In the genomic region with DNA sequence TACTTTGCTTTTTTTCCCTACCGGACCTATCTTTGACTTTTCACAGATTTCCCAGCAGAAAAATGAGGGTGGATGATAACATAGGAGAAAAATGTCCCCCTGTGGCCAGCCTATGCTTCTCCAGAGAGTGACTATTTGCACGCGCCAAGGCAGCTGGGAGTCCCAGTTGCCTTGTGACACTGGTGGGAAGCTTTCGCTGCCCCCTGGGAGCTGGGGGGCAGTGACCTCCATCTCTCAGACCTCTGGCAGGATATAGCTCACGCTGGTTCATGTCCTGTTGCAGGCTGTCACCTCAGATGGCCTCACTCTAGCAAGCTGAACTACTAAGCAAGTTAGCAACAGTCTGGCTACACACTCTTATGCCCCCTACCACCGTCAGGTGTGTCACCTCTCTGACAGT, we compare ENCODE assay signal across 14 mouse cellular contexts. TPM values are rescaled to one million over a fixed set of nuclear protein-coding genes. Genes with fewer than 3 reads are reported as not detected.
DNase-seq lines count a peak whose midpoint lies in the region; ATAC-seq lines count a peak whose summit lies in the region.
"Had no signal": no experiment of that assay in that cellular context is flagged by ENCODE, and none has a peak within 500 bp of the region (broad histone marks: within the 10 kb centered on the region; RNA-seq: fewer than 3 reads in every experiment).

No protein-coding gene starts in this region.

- WGBS in forebrain, embryonic 16.5 days = 87% methylated on average over 6 of the region's 6 CpGs
- 91% methylated on average over 6 of the region's 6 CpGs for WGBS in forebrain, embryonic 15.5 days

- no peak overlapping the region for H3K4me2 ChIP-seq in forebrain, embryonic 16.5 days (ENCODE audit: low read length)
- no peak overlapping the region for H3K4me2 ChIP-seq in forebrain, embryonic 15.5 days (replicated peaks)
- H3K4me2 ChIP-seq: limb, embryonic 12.5 days; midbrain, embryonic 15.5 days had no signal

- intact Hi-C loops in heart, postnatal 10 days (cut with DNase I) = no loop called here

- H3K9ac ChIP-seq in forebrain, embryonic 16.5 days (replicated peaks; ENCODE audit: low read depth, low read length) = no peak overlapping the region
- no peak overlapping the region for H3K9ac ChIP-seq in forebrain, embryonic 15.5 days (replicated peaks)
- H3K9ac ChIP-seq: limb, embryonic 12.5 days; liver, postnatal 0 days; midbrain, embryonic 15.5 days had no signal

- DNase-seq in adrenal gland, adult 2 months = peak; percentile 18
- DNase-seq in adrenal gland, adult 18-20 months (ENCODE audit: low spot score in 2 of 2) = no peak
- DNase-seq in heart, adult 18-20 months = peak; percentile 59 to 78
- DNase-seq in heart, postnatal 10 days = peak; percentile 72 to 73
- DNase-seq in kidney, postnatal 10 days = peak; percentile 82
- DNase-seq in lung, adult 18-20 months = no peak
- DNase-seq: cerebellum, adult 9-10 months; liver, postnatal 0 days; thymus, postnatal 14 days had no signal

- no peak for ATAC-seq in forebrain, embryonic 16.5 days
- no peak for ATAC-seq in forebrain, embryonic 15.5 days (replicated peaks)
- ATAC-seq: liver, postnatal 0 days; midbrain, embryonic 15.5 days had no signal

- no peak overlapping the region for H3K27ac ChIP-seq in forebrain, embryonic 16.5 days (ENCODE audit: low read length)
- H3K27ac ChIP-seq in forebrain, embryonic 15.5 days (replicated peaks) = no peak overlapping the region
- H3K27ac ChIP-seq: limb, embryonic 12.5 days; midbrain, embryonic 15.5 days had no signal

- H3K4me1 ChIP-seq in forebrain, embryonic 16.5 days (replicated peaks; ENCODE audit: control insufficient read depth, insufficient read depth, low read length) = no peaks in the 10 kb centered on the region
- H3K4me1 ChIP-seq in forebrain, embryonic 15.5 days = no peaks in the 10 kb centered on the region
- H3K4me1 ChIP-seq: midbrain, embryonic 15.5 days had no signal

- no peaks in the 10 kb centered on the region for H3K9me3 ChIP-seq in forebrain, embryonic 16.5 days (ENCODE audit: control insufficient read depth, low read length)
- H3K9me3 ChIP-seq in forebrain, embryonic 15.5 days = no peaks in the 10 kb centered on the region
- H3K9me3 ChIP-seq: limb, embryonic 12.5 days; midbrain, embryonic 15.5 days had no signal

- no peaks in the 10 kb centered on the region for H3K36me3 ChIP-seq in forebrain, embryonic 16.5 days (ENCODE audit: control insufficient read depth, insufficient read depth)
- no peaks in the 10 kb centered on the region for H3K36me3 ChIP-seq in forebrain, embryonic 15.5 days
- H3K36me3 ChIP-seq: limb, embryonic 12.5 days; midbrain, embryonic 15.5 days had no signal

- no peak overlapping the region for H3K4me3 ChIP-seq in forebrain, embryonic 16.5 days (replicated peaks; ENCODE audit: low read length)
- H3K4me3 ChIP-seq in forebrain, embryonic 15.5 days = no peak overlapping the region
- H3K4me3 ChIP-seq: limb, embryonic 12.5 days; midbrain, embryonic 15.5 days had no signal

- H3K27me3 ChIP-seq in forebrain, embryonic 16.5 days (replicated peaks; ENCODE audit: control insufficient read depth, insufficient read depth, low read length) = no peaks in the 10 kb centered on the region
- H3K27me3 ChIP-seq in forebrain, embryonic 15.5 days = no peaks in the 10 kb centered on the region
- H3K27me3 ChIP-seq: limb, embryonic 12.5 days; midbrain, embryonic 15.5 days had no signal

RNA-seq across cellular contexts. Expression of a gene that starts 39.1 kb away (rescaled TPM):
- 1 to 10 TPM; 2.6 to 2.7 TPM for total RNA-seq in adrenal gland, adult 2 months (2021)
- polyA plus RNA-seq in adrenal gland, adult 2 months (2012; rRNA removed) = 14.1 and 16.2 TPM in 2 replicates
- 1 to 10 TPM; 2.4 to 3.1 TPM for total RNA-seq in adrenal gland, adult 18-20 months (2021)
- under 1 TPM; 0.35 to 0.51 TPM for total RNA-seq in heart, adult 18-20 months (2021)
- under 1 TPM; 0.64 to 0.79 TPM for total RNA-seq in heart, postnatal 10 days (2021)
- polyA plus RNA-seq in forebrain, embryonic 16.5 days (2015; fragmentation: Nextera tagmentation; extraction: Ambion mirVana) = 4.2 and 5.2 TPM in 2 replicates
- 4.0 and 4.2 TPM in 2 replicates for polyA plus RNA-seq in forebrain, embryonic 15.5 days (2015; fragmentation: Nextera tagmentation; extraction: Ambion mirVana)
- total RNA-seq: hematopoietic stem cell, adult 5-6 weeks had no signal

RNA-seq across cellular contexts. Expression of a gene that starts 53.4 kb away (rescaled TPM):
- total RNA-seq in adrenal gland, adult 2 months (2021) = 10 to 100 TPM; 15.3 to 18.9 TPM
- polyA plus RNA-seq in adrenal gland, adult 2 months (2012; rRNA removed) = 103 and 106 TPM in 2 replicates
- total RNA-seq in adrenal gland, adult 18-20 months (2021) = 10 to 100 TPM; 13.0 to 13.8 TPM
- total RNA-seq in heart, adult 18-20 months (2021) = 1 to 10 TPM; 7.9 to 8.9 TPM
- total RNA-seq in heart, postnatal 10 days (2021) = 10 to 100 TPM; 10.3 to 13.8 TPM
- polyA plus RNA-seq in forebrain, embryonic 16.5 days (2015; fragmentation: Nextera tagmentation; extraction: Ambion mirVana) = 7.7 and 8.9 TPM in 2 replicates
- polyA plus RNA-seq in forebrain, embryonic 15.5 days (2015; fragmentation: Nextera tagmentation; extraction: Ambion mirVana) = 7.4 and 8.2 TPM in 2 replicates

RNA-seq across cellular contexts. Expression of a gene that starts 53.6 kb away (rescaled TPM):
- 10 to 100 TPM; 48.0 to 49.0 TPM for total RNA-seq in adrenal gland, adult 2 months (2021)
- polyA plus RNA-seq in adrenal gland, adult 2 months (2012; rRNA removed) = 92.1 and 92.2 TPM in 2 replicates
- total RNA-seq in adrenal gland, adult 18-20 months (2021) = 10 to 100 TPM; 36.5 to 49.8 TPM
- total RNA-seq in heart, adult 18-20 months (2021) = 10 to 100 TPM; 18.3 to 21.3 TPM
- 10 to 100 TPM; 28.2 to 34.6 TPM for total RNA-seq in heart, postnatal 10 days (2021)
- polyA plus RNA-seq in forebrain, embryonic 16.5 days (2015; fragmentation: Nextera tagmentation; extraction: Ambion mirVana) = 120 and 128 TPM in 2 replicates
- polyA plus RNA-seq in forebrain, embryonic 15.5 days (2015; fragmentation: Nextera tagmentation; extraction: Ambion mirVana) = 123 and 130 TPM in 2 replicates

Comparison
In these comparisons a context has a peak if more than half of its experiments do, and no peak if none do; other contexts are left out.
1. DNase-seq: peak in adrenal gland, adult 2 months (single experiment), heart, adult 18-20 months (2 of 2), heart, postnatal 10 days (2 of 2) and kidney, postnatal 10 days (single experiment); none in adrenal gland, adult 18-20 months (0 of 2) and lung, adult 18-20 months (0 of 2).